Mouse (Mus musculus): ENCODE measurements at regions not wholly inside any gene's neighbourhood (a gene's known extent, or its start where the extent isn't known, plus 50 kb on each side); places are given as distances from the start of the nearest gene placed in this dataset.

GRCm38 (mm10) chr10:98665936-98666505 lies 248.2 kb upstream of the Atp2b1 start:
- DNase-seq = no peak

GRCm38 (mm10) chr10:98667728-98668127 lies 246.5 kb upstream of the Atp2b1 start:
- no peak for DNase-seq

DNA sequence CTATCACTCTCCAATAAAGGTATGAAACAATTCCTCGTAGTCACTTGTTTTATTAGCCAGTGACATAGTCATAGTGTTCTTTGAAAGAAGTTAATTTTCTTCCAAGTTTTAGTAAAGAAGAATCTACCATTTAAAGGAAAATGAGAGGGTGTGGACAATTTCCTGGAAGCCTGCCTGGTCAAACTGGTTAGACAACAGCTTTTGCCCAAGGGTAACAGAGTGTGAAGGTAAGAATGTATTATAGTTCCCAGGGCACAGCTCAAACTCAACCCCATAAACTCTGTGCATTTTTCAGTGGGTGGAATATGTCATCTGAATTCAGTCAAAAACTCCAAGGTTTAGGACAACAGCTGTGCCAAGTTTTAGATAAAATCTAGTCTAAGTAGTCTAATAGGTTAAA lies 240.1 kb upstream of the Atp2b1 start:
- peak; percentile 16 to 33 for DNase-seq

DNA sequence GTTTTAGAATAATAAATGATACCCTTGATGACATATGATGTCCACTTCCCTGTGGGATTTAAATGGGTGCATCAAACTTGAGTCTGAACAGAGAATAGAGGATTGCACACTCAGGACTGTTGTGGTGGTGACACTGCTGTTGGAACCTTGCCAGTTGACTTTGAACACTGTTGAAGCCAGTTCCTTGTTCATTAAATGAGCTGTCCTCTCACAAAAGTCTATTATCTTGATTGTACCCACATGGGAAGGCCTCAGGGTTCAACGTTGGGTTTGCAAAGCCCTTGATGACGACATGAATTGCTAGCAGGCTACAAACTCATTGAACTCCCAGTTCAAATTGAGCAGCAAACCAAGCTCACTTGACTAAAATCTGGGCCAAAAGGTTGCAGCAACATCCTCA lies 237.3 kb upstream of the Atp2b1 start:
- no peak for DNase-seq

DNA sequence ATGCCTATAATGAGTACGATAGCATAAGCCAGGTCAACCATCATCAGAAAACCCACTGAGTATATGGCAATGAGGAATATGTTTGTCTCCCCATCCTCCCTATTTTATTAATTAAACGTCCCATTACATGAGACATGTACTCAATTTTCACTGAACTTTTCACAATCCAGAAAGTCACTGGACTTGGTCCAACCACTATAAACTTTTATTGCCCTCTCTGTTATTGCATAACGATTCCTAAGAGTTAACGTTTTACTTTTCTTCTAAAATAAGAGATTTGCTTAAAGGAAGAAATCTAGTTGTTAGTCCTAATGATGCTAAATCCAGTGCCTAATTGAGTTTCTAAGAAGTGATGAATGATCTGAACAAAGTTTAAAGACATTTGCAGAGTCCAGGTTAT lies 236.0 kb upstream of the Atp2b1 start:
- DNase-seq = no peak

GRCm38 (mm10) chr10:98682436-98682835 lies 231.8 kb upstream of the Atp2b1 start:
- no peak for DNase-seq

DNA sequence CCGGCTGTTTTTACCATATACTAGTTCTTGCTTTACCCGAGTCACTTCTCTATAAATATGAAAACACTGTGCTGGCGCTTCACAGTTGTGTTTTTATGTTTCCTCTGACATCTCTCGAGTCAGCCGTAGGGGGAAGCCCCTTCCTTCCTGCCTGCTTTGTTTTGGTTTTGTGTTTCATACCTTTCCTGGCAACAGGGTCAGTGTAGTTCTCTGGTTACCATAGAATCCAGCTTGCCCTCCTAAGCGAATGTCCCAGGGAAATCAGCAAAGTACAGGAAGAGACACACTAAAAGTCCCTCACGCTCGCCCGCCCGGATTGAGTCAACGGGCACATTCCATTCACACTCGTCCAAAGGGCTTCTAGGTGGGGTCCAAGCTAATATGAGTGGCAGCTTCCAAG lies 230.0 kb upstream of the Atp2b1 start:
- peak; percentile 40 to 59 for DNase-seq

- no peak for DNase-seq
These were observed 229.5 kb upstream of the Atp2b1 start for GRCm38 (mm10) chr10:98684707-98685106.

DNA sequence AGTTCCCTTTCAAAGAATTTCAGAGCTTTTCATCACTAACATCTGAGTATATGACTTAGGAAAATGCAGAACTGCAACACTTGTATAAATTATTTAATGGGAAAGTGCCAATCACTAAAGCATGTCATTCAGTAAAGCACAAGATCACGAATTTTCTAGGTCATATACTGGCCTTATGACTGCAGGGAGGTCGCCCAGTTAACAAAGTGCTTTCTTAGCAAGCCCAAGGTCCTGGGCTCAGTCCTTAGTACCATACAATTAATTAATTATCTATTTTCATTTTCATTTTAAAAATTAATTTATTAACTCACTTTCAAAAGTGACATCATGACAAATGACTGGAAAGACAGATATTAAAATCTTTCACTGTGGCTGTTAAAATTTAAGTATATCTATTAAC lies 228.5 kb upstream of the Atp2b1 start:
- no peak for DNase-seq

DNA sequence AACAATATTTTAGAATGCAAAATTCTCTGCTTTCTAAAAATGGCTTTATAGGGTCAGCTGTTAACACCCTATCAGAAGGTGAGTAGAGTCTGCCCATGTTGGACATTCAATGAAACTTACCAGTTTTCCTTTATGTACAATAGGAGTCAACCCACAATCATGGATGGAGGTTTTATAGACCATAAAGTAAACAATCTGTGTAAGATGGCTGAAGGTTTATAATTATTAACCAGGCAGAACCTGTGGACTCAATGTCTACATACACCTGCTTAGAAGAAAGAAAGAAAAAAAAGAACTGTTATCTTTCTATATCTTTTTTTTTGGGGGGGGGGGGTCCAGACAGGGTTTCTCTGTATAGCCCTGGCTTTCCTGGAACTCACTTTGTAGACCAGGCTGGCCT lies 227.8 kb upstream of the Atp2b1 start:
- DNase-seq = no peak

- no peak for DNase-seq
These were observed 222.4 kb upstream of the Atp2b1 start for GRCm38 (mm10) chr10:98691816-98692215.

DNA sequence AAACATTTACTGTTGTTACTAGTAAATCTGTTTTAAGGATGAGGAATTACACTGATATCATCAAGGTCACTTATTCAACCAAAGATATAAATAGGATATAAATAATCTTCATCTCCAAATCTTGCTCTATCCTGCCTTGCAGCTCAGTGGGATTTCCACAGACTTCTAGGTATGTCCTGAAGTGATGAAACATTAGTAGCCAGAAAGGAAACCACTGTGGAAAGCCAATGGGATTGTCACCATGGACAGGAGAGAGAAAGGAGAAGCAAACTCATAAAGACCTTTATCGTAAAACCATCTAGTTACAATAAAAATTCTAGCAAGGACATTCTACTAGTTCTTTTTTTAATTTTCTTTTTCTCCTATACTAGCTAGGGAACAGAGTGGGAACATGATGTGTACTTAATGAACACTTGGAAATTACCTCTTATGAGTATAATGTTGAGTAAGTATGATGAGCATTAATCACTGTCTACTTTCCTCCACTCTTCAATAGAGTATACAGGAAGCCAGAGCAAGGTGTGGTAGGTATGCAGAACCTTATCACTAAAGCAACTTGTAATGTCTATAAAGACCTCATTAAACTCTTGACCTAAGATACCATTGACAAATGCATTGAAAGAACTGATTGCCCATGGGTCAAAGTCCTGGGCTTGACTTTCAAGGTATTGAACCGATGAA lies 219.4 kb upstream of the Atp2b1 start:
- DNase-seq = no peak

DNA sequence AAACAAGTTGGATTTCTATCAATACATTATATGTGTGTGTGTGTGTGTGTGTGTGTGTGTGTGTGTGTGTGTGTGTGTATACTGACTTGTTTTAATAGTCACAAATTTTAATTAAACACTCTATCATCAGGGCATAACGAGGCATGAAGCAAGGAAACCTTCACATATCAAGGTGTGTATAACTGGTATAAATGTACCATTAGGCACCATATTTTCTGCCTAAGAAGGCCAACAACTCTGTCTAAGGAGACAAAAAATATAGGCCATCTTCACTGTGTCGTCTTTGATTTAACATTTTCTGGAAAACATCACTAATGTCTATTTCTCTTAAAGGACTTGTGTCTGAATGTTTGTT lies 218.9 kb upstream of the Atp2b1 start:
- no peak for DNase-seq

DNA sequence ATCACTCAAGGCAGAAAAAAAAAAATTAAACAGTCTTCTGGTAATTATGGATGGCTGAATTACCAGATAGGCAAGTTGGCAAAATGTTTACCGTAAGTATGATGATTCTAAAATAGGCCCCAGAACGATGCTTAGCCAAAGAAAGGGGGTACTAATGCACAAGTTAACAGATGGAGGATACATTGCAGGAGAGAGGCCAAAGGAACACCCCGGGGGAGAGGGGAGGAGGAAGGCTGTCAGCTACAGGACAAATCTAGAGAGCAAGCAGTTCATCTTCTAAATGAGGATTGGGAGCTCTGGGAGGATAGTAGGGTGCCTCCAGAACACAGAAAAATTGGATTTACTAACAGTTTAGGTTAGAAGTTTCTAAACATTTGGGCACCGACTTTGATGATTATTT lies 216.3 kb upstream of the Atp2b1 start:
- DNase-seq = no peak

DNA sequence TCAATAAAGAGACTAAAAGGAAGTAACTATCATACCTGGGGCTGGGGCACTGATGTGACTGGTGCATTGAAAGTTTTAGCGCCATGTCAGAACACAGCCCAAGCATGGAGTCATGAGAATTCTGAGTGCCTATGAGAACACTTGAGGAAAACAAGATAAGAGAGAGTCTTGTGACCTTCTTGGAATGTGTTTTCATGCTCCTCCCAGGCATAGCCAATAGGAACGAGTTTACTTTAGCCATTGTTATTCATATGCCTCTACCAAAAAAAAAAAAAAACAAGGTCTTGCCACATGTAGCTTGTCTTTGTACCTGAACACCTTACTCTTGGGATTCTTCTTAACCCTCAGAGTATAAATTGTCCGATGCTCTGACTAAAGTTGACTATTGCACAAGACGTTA lies 214.6 kb upstream of the Atp2b1 start:
- no peak for DNase-seq

DNA sequence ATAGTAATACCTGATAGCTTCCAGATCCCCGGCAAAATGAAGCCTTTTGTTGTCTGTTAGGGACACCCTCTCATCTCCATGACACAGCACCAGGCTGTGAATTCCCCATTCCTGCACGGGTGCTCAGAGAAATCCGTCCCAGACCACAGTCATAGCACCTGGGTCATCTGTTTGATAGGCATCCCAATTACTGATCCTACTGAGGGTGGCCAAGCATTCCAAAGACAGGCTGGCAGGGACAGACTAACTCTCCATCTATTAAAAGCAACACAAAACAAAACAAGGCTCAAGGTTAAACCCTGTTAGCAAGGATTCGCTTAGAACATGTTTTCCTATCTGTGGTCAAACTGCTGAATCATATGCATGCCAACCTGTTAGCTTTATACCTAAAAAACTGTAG lies 213.8 kb upstream of the Atp2b1 start:
- DNase-seq = no peak

DNA sequence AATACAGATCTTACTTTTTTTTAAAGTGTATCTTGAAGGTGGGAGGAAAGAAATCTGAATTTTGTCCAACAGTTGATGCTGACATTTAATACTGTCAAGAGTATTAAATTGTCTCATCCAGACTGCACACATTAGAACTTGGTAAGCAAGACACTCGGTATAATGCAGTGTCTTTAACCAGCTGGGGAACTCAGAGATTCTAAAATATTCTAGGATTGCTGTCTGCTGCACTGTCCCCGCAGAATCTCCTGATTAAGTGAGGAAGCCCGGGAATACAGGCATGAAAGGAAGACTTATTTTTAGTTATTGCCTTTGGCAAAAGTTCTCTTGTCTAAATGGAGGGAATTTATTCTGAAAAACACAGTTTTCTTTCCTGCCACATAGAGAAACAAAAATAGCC lies 212.9 kb upstream of the Atp2b1 start:
- no peak for DNase-seq

DNA sequence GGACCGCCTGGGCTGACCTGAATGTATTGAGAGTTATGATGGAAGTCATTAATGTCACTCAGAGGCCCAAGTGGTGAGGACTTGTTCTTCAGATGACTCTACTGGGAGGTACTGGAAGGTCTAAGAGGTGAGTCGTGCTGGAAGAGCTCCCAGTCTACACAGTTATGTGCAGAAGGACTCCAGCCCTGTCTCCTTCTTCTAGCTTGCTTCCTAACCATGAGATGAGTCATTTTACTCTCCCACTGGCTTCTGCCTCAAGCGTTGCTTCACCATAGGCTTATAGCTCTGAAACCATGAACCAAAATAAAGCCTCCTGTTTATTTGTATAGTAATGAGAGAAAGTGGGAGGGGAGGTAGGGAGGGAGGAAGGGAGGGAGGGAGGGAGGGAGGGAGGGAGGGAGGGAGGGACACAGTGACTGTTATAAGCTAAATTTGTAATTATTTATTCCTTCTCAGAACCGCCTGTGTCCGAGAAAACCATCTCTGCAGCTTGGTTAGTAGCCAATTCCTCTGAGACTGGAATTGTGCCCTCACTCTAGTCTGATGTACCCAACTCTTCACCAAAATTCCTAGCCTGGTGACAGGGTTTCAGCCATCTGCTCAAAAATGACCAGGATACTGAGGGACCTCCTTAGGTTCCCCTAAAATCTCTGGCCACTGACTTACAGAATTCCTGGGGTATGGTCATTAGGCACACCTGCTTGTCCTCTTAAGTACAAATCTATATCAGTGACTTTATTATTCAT lies 211.6 kb upstream of the Atp2b1 start:
- DNase-seq = no peak

- DNase-seq = no peak
These were observed 210.4 kb upstream of the Atp2b1 start for GRCm38 (mm10) chr10:98703642-98704293.

GRCm38 (mm10) chr10:98704559-98704958 lies 209.6 kb upstream of the Atp2b1 start:
- no peak for DNase-seq

DNA sequence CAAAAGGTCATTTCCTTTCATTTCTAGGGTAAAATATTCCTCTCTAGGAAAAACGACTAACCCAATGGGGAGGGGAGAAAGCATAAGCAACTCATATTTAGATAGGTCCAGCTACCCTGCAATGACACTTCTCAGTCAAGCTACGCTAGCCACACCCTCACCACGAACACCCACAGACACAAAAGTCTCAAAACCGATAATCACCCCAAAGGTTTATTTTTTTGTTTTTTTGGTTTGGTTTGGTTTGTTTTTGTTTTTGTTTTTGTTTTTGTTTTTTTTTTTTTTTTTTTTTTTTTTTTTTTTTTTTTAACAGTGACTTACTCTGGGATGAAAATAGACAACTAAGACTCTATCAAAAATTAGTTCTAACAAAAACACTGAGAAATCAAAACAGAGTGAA lies 196.3 kb upstream of the Atp2b1 start:
- DNase-seq = no peak

DNA sequence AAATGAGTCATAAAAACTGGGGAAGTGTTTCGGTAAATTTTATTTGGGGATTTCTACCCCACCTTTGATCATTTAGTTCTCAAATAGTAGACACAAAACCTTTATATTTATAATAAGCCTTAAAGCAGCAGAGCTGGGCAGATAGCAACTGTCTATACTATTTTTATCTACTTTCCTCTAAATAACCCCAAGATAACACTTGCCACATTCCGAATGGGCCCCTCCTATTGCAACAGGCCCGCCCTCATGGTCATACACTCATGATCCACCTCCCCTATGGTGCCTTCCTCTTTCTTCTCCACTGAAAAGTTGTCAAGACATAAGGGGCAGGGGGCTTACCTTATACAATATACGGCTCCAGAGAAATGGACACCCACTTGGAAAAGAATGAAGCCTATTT lies 195.5 kb upstream of the Atp2b1 start:
- DNase-seq = no peak

DNA sequence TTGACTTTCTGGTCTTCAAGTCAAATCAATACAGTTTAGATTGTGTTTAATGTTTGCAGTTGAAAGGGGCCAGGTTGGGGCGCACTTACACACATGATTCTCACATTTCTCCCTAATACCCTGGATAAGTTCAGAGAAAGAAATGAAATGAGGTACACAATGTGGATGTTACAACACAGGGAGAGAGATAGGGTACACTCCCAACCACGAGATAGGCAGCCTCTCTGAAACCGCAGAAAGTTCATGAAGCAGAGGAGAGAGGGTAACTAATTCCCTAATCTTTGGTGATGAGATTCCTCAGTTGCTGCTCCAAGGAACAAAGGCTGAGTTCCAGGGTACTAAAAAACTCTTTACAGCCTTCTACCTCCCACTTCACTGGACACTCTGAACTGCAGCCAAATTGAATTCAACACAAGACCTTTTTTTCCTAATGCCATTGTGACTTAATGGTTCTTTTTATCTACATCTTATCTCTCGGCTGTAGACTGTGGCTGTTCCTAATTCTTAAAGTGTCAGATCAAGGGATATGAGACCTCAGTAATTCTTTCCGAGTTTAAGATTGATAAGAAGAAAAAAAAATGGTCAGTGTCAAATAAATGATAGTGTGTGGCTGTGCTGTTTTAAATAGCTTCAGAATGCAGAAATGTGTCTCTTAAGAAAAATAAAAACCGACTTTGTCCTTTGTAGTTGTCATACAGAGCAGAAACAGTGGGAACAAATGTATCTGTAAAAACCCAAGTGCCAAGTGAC lies 193.8 kb upstream of the Atp2b1 start:
- DNase-seq = no peak

Data from kidney, postnatal 4 days (tissue).